Mouse (Mus musculus) embryonic stem cell, embryonic (primary cell): ENCODE results near the gene Chst5.

Experiments
- CTCF ChIA-PET, 4 experiments: fragments of 300-600 bp in 2 of 4; fragments of 350-600 bp in 2 of 4; sonication (Branson Sonifier 250); formaldehyde crosslinking; loops; one replicate each; lab custom pipeline; 2022; ENCODE audit warnings: inconsistent platforms in 2 of 4; lab: Charles Lee
- POLR2A ChIA-PET, 4 experiments: fragments of 300-600 bp in 2 of 4; fragments of 350-600 bp in 2 of 4; sonication (Branson Sonifier 250); formaldehyde crosslinking; loops; one replicate each; lab custom pipeline; 2022; ENCODE audit warnings: antibody characterized with exemption in 4 of 4, inconsistent platforms in 1 of 4; lab: Charles Lee

Chst5 gene

DNA sequence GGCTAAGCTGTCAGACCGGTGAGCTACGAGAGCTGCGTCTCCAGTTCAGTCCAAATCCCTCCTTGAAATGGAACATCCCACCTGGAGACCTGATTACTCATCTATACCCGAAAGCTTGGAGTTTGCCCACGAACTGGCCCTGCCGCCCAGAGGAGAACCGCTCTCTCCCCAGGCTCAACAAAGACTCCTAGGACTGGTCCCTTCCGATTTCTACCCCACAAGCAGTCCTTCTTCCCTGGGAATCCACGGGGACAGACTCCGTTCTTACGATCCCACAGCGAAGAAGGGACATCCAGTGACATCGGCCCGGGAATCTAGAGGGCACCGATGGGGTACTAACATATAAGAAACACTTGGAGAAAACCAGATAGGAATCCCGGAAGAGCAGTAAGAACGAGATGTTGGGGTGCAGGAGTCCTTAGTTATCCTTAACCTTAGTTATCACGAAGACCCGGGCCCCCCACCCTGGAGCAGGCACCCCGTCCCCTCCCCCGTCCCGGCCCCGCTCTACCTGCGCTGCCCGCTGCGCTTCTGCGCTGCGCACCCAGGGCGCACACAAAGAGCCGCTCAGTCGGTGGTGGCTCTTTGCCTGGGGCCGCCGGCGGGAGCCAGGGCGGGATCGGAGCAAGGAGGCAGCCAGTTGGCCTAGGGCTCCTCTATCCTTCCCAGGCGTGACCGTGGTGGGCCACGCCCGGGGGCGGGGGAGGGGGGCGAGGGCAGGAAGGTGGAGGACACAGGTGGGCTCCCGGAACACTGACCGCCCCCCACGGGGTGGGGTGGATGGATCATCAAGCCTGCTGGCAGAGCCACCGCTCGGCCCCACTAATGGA lies at the start of gene Chst5:
TSS of gene Chst5 (minus strand) at position 827 of the 830 bp plus-strand sequence.
- POLR2A ChIA-PET: interaction anchor here (0.6 to 2.6 kb wide), 9 partner anchors 10 to 629 kb away, joined by 3 to 7 read pairs (median 4); partner anchors contain the start of gene Cfdp1 (in 1 of the 4)
- CTCF ChIA-PET: interaction anchor here in 1 of 4 experiments (1.0 kb wide), 1 partner anchor 11 kb away, joined by 4 read pairs; no protein-coding TSS in a partner anchor

DNA sequence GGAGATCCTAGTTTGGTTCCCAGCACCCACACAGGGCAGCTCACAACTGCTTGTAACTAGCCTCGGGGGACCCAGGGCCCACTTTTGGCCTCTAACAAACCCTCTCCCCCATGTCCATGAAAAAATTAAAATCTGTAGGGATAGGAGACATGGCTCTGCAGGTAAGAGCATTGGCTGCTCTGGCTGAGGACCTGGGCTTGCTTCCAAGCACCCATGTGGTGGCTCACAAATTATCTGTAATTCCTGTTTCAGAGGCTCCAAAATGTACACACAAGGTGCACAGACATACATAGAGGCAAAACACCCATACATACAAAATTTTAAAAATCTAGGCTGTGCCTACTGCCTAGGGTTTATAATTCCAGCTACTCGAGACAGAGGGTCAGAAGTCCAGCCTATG lies 47.0 kb upstream of the Chst5 start:
- POLR2A ChIA-PET: interaction anchor here (0.7 to 5.6 kb wide), 12 partner anchors 9 to 32 kb away, joined by 3 to 19 read pairs (median 4); partner anchors contain the start of gene Gabarapl2 (in 2 of the 4)
- CTCF ChIA-PET: interaction anchor here in 1 of 4 experiments (1.4 kb wide), 1 partner anchor 78 kb away, joined by 3 read pairs; no protein-coding TSS in a partner anchor

GRCm38 (mm10) chr8:111955879-111956278 lies 45.6 kb upstream of the Chst5 start:
- ChIA-PET POLR2A (interaction anchor here in 3 of 4 experiments (0.7 to 5.6 kb wide), 12 partner anchors 9 to 33 kb away, joined by 3 to 19 read pairs (median 4); no protein-coding TSS in a partner anchor), CTCF (interaction anchor here in 2 of 4 experiments (0.6 to 0.7 kb wide), 2 partner anchors 8 to 20 kb away, joined by 3 to 4 read pairs; no protein-coding TSS in a partner anchor)

GRCm38 (mm10) chr8:111954844-111955594 lies 44.8 kb upstream of the Chst5 start:
- ChIA-PET POLR2A (interaction anchor here (0.6 to 5.6 kb wide), 19 partner anchors 8 to 84 kb away, joined by 3 to 19 read pairs (median 4); partner anchors contain the start of gene Tmem231 (in 1 of the 4)), CTCF (interaction anchor here in 1 of 4 experiments (0.8 kb wide), 1 partner anchor 15 kb away, joined by 4 read pairs; no protein-coding TSS in a partner anchor)

DNA sequence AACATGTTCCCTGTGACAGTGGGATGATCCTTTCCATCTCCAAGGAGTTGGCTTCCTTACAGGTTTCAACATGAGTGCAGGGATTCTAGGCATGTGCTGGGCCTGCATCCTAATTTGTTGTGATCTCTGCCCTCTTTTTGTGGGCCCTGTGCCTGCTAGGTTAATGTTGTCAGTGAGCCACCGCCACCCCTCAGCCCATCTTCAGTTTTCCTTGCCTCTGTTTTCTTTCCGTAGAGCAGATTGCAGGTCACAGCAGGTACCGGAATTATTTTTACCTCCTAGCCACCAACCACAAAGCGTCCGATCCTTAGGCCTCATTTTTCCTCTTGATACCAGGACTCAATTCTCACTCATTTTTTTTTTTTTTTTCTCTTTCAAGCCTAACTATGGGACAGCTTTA lies 41.7 kb upstream of the Chst5 start:
- ChIA-PET CTCF (interaction anchor here in 1 of 4 experiments (0.7 kb wide), 1 partner anchor 22 kb away, joined by 3 read pairs; no protein-coding TSS in a partner anchor), POLR2A (interaction anchor here (1.2 to 6.1 kb wide), 9 partner anchors 10 to 26 kb away, joined by 3 to 53 read pairs (median 7); partner anchors contain the start of genes Gabarapl2 (in 3 of the 4) and Tmem231 (in 1 of the 4))

GRCm38 (mm10) chr8:111951317-111951716 lies 41.1 kb upstream of the Chst5 start:
- ChIA-PET POLR2A (interaction anchor here (0.6 to 6.1 kb wide), 16 partner anchors 9 to 76 kb away, joined by 3 to 53 read pairs (median 6); partner anchors contain the start of genes Gabarapl2 (in 3 of the 4) and Tmem231 (in 2 of the 4)), CTCF (interaction anchor here in 1 of 4 experiments (0.6 to 0.7 kb wide), 2 partner anchors 12 to 23 kb away, joined by 3 read pairs; no protein-coding TSS in a partner anchor)

DNA sequence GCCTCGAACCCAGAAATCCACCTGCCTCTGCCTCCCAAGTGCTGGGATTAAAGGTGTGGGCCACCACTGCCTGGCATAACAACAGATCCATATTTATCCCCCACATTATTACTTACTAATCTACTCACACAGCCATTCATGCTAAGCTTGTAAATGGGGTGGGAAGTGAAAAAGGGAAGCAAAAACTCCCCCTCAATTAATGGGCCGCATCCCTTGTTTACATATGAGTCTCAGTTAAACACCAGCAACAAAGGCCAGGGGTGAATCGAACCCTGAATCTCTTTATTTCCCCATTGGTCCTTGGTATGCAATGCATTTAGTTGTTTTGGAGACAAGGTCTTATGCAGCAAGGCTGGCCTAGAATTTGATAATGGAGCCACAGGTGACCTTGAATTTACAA lies 40.6 kb upstream of the Chst5 start:
- CTCF ChIA-PET: interaction anchor here in 2 of 4 experiments (0.5 to 0.6 kb wide), 2 partner anchors 12 to 21 kb away, joined by 3 to 8 read pairs; no protein-coding TSS in a partner anchor
- POLR2A ChIA-PET: interaction anchor here (0.6 to 6.1 kb wide), 18 partner anchors 9 to 76 kb away, joined by 3 to 53 read pairs (median 6); partner anchors contain the start of genes Gabarapl2 (in 3 of the 4) and Tmem231 (in 2 of the 4)

DNA sequence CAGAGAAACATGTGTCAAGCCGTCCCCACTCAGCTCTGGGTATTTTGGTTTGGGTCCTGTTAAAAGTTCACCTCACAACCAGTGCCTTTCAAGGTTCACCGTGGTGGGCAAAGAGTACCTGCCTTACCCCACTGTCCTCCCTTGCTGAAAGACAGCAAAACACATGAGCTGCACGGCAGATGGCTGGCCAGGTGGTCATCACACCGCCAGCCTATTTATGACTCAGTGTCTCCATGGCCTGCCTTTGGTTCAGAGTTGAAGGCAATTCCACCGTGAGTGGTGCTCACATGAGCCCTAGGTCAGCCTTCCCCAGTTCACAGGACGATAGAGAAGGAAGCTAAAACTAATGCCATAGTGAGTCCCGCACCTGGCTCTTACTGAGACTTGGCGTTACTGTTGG lies 37.7 kb upstream of the Chst5 start:
- POLR2A ChIA-PET: interaction anchor here (0.7 to 6.1 kb wide), 11 partner anchors 6 to 21 kb away, joined by 3 to 53 read pairs (median 7); partner anchors contain the start of genes Gabarapl2 (in 2 of the 4) and Tmem231 (in 1 of the 4)
- CTCF ChIA-PET: interaction anchor here in 1 of 4 experiments (0.6 kb wide), 1 partner anchor 8 kb away, joined by 3 read pairs; no protein-coding TSS in a partner anchor

GRCm38 (mm10) chr8:111947144-111947543 lies 36.9 kb upstream of the Chst5 start:
- ChIA-PET CTCF (interaction anchor here in 2 of 4 experiments (0.5 to 0.7 kb wide), 2 partner anchors 87 to 654 kb away, joined by 4 to 10 read pairs; no protein-coding TSS in a partner anchor), POLR2A (interaction anchor here (0.6 to 5.7 kb wide), 12 partner anchors 8 to 1432 kb away, joined by 3 to 48 read pairs (median 4); partner anchors contain the start of gene Tmem231 (in 3 of the 4))

DNA sequence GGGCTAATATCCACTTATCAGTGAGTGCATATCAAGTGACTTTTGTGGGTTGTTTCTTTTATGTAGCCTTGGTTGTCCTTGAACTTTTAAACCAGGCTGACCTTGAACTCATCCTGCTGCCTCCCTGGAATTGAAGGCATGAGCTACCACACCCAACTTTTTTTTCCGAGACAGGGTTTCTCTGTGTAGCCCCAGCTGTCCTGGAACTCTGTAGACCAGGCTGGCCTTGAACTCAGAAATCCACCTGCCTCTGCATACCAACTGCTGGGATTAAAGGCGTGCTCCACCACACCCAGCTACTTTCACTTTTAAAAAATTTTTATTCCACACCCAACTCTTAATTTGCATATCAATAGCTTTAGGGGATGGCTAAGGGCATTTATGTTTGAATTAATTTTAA lies 33.3 kb upstream of the Chst5 start:
- CTCF ChIA-PET: interaction anchor here in 3 of 4 experiments (0.7 to 1.2 kb wide), 4 partner anchors 18 to 474 kb away, joined by 3 to 4 read pairs (median 3); no protein-coding TSS in a partner anchor
- POLR2A ChIA-PET: interaction anchor here (0.5 to 7.2 kb wide), 40 partner anchors 7 to 246 kb away, joined by 3 to 93 read pairs (median 5); partner anchors contain the start of genes Tmem231 (in 4 of the 4), Adat1 (in 1 of the 4) and Chst5 (in 1 of the 4)

DNA sequence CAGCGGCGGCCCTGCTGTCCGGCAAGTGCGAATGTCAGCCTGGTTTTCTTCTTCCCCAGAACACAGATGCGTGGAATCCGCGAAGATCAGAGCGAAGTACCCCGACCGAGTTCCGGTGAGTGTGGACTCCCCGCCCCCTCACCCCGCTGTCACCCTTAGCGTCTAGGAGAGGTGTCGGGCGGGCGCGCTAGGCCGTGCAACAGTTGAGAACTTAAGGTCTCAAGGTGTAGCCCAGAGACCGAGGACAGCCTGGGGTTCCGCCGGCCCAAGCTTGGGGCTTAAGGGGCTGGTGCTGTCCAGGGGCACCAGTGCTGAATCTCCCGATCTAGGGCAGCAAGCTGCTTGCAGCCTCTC lies 30.8 kb upstream of the Chst5 start:
- CTCF ChIA-PET: interaction anchor here in 1 of 4 experiments (1.0 to 1.6 kb wide), 4 partner anchors 21 to 105 kb away, joined by 3 read pairs; no protein-coding TSS in a partner anchor

DNA sequence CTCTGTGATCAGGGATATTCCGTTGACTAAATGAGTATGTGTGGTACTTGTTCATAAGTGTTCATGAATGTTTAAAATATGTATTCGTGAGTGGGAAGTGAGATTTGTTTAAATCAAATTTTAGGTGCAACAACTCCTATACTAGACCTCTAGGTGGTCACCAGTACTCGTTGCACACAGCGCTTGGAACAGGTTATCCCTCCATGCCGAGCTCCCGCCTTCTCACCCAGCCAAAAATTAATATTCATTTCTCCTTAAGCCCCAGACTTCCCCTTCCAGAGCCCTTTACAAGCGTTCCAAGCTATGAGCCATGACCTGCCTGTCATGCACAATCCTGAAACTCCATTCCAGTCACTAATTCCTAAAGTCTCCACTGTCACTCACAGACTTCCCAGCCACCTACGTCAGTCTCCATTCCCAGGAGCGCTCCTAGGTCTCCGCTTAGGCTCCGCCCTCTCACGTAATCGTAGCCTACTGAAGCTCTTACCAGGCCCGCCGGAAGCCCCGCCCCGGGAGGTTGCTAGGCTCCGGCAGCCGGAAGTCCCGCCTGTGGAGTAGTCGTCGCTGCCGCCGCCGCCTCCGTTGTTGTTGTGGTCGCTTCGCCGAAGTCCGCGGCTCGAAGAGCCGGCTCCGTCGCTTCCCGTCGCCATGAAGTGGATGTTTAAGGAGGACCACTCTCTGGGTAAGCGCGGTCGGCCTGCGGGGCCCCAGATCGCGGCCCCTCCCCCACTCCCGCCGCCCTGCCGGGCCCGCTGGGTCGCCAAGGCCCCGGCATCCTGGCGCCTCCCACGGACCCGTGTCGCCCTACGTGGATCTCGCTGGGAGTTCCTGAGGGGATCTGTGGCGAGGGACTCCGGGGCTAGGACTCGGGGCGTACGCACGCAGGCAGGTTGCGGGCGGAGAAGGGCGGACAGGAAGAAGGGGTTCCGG lies 30.2 kb upstream of the Chst5 start, which contains the start of gene Gabarapl2:
TSS of gene Gabarapl2 (plus strand) at position 533 of the 930 bp plus-strand sequence.
- POLR2A ChIA-PET: interaction anchor here (0.6 to 7.2 kb wide), 72 partner anchors 8 to 311 kb away, joined by 3 to 93 read pairs (median 4); partner anchors contain the start of genes Adat1 (in 2 of the 4), Cfdp1 (in 2 of the 4), Kars (in 1 of the 4) and Terf2ip (in 1 of the 4)
- CTCF ChIA-PET: interaction anchor here in 2 of 4 experiments (0.6 to 1.6 kb wide), 7 partner anchors 14 to 243 kb away, joined by 3 to 5 read pairs (median 3); no protein-coding TSS in a partner anchor

More for the DNA sequence above, 30.8 kb upstream of the Chst5 start:
- POLR2A ChIA-PET: interaction anchor here (0.8 to 7.2 kb wide), 51 partner anchors 8 to 255 kb away, joined by 3 to 93 read pairs (median 5); partner anchors contain the start of genes Adat1 (in 3 of the 4), Chst5 (in 1 of the 4), Kars (in 1 of the 4) and Terf2ip (in 1 of the 4)

GRCm38 (mm10) chr8:111939516-111940142 lies 29.4 kb upstream of the Chst5 start:
- CTCF ChIA-PET: interaction anchor here in 2 of 4 experiments (0.7 to 1.6 kb wide), 3 partner anchors 11 to 93 kb away, joined by 3 to 4 read pairs (median 3); no protein-coding TSS in a partner anchor

DNA sequence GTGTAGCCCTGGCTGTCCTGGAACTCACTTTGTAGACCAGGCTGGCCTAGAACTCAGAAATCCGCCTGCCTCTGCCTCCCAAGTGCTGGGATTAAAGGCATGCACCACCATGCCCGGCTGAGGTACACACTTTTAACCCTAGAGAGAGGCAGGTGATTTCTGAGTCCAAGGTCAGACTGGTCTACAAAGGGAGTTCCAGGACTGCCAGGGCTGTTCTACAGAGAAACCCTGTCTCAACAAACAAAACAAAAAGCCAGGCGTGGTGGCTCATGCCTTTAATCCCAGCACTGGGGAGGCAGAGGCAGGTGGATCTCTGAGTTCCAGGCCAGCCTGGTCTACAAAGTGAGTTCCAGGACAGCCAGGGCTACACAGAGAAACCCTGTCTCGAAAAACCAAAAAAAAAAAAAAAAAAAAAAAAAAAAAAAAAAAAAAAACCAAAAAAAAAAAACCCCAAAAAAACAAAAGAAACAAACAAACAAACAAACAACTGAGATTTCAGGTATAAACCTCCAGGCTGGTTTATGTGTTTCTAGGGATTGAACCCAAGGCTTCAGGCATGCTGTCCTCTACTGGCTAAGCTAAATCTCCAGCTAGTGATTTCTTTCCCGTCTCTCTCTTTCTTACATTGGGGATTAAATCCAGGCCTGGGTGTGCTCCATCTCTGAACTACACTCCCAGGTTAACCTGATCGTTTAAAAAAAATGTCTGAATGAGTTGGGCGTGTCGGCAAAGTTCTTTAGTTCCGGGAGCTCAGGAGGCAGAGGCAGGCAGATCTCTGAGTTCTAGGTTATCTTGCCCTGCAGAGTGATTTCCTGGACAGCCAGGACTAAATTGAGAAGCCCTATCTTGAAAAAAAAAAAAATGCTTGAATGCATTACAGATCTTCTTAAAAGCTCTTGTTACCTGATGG lies 28.1 kb upstream of the Chst5 start:
- POLR2A ChIA-PET: interaction anchor here (0.5 to 7.2 kb wide), 28 partner anchors 6 to 150 kb away, joined by 3 to 93 read pairs (median 3); partner anchors contain the start of genes Adat1 (in 1 of the 4) and Tmem231 (in 1 of the 4)
- CTCF ChIA-PET: interaction anchor here in 3 of 4 experiments (0.6 to 1.2 kb wide), 4 partner anchors 13 to 1556 kb away, joined by 3 to 5 read pairs (median 3); no protein-coding TSS in a partner anchor

More at GRCm38 (mm10) chr8:111939516-111940142, 29.4 kb upstream of the Chst5 start:
- POLR2A ChIA-PET: interaction anchor here (0.6 to 7.2 kb wide), 61 partner anchors 7 to 312 kb away, joined by 3 to 93 read pairs (median 4); partner anchors contain the start of genes Adat1 (in 2 of the 4), Cfdp1 (in 1 of the 4) and Tmem231 (in 1 of the 4)
